ENCODE assay signal across 16 mouse cellular contexts in genomic region chr9:106652720-106653119, GRCm38 (mm10). TPM values are rescaled to one million over a fixed set of nuclear protein-coding genes. Genes with fewer than 3 reads are reported as not detected.
DNase-seq lines count a peak whose midpoint lies in the region; ATAC-seq and TF ChIP-seq lines count a peak whose summit lies in the region.
"Had no signal": no experiment of that assay in that cellular context is flagged by ENCODE, and none has a peak within 500 bp of the region (broad histone marks: within the 10 kb centered on the region; RNA-seq: fewer than 3 reads in every experiment).

No protein-coding gene starts in this region.

- no peak for ATAC-seq in hindbrain, embryonic 16.5 days
- no peak for ATAC-seq in midbrain, embryonic 11.5 days (ENCODE audit: low FRiP score)
- ATAC-seq: activated CD4-positive, CD25-positive, alpha-beta regulatory T cell, adult 4 months; intestine, embryonic 15.5 days had no signal

- H3K4me1 ChIP-seq in hindbrain, embryonic 10.5 days (replicated peaks) = peaks cover 43% of the 10 kb centered on the region
- peaks cover 18% of the 10 kb centered on the region for H3K4me1 ChIP-seq in hindbrain, embryonic 16.5 days (ENCODE audit: control insufficient read depth, insufficient read depth, low read depth, low read length)
- H3K4me1 ChIP-seq in midbrain, embryonic 11.5 days (ENCODE audit: control insufficient read depth, insufficient read depth, low read length) = peaks cover 6% of the 10 kb centered on the region
- peaks cover 34% of the 10 kb centered on the region for H3K4me1 ChIP-seq in midbrain, embryonic 10.5 days
- H3K4me1 ChIP-seq in olfactory bulb, adult 2 months (ENCODE audit: control insufficient read depth, insufficient read depth, low read length) = peaks cover 41% of the 10 kb centered on the region

- peak overlapping the region; percentile 24 for H3K4me3 ChIP-seq in hindbrain, embryonic 10.5 days
- no peak overlapping the region for H3K4me3 ChIP-seq in hindbrain, embryonic 16.5 days (ENCODE audit: low read length)
- H3K4me3 ChIP-seq in midbrain, embryonic 11.5 days (ENCODE audit: low read depth, low read length) = no peak overlapping the region
- no peak overlapping the region for H3K4me3 ChIP-seq in midbrain, embryonic 10.5 days
- peak overlapping the region; percentile 26 for H3K4me3 ChIP-seq in olfactory bulb, adult 2 months (ENCODE audit: insufficient read depth, low read depth, low read length)
- H3K4me3 ChIP-seq: intestine, embryonic 15.5 days; neural tube, embryonic 15.5 days; stomach, embryonic 15.5 days had no signal

- H3K27me3 ChIP-seq in hindbrain, embryonic 10.5 days (ENCODE audit: insufficient read depth, poor library complexity, severe bottlenecking) = peaks cover 35% of the 10 kb centered on the region
- H3K27me3 ChIP-seq in hindbrain, embryonic 16.5 days (replicated peaks; ENCODE audit: control insufficient read depth, insufficient read depth, low read length) = no peaks in the 10 kb centered on the region
- H3K27me3 ChIP-seq in midbrain, embryonic 11.5 days (ENCODE audit: control insufficient read depth, insufficient read depth, low read length) = peaks cover 2% of the 10 kb centered on the region; the same call in 1 of the 2 replicates
- peaks cover 37% of the 10 kb centered on the region for H3K27me3 ChIP-seq in midbrain, embryonic 10.5 days (ENCODE audit: low read depth, poor library complexity, severe bottlenecking)

- no peak overlapping the region for H3K27ac ChIP-seq in hindbrain, embryonic 10.5 days
- H3K27ac ChIP-seq in hindbrain, embryonic 16.5 days (ENCODE audit: low read depth, low read length) = no peak overlapping the region
- no peak overlapping the region for H3K27ac ChIP-seq in midbrain, embryonic 11.5 days (ENCODE audit: low read depth, low read length)
- no peak overlapping the region for H3K27ac ChIP-seq in midbrain, embryonic 10.5 days (replicated peaks)
- no peak overlapping the region for H3K27ac ChIP-seq in olfactory bulb, adult 2 months (ENCODE audit: insufficient read depth, low read depth, low read length)
- H3K27ac ChIP-seq: intestine, embryonic 15.5 days; neural tube, embryonic 15.5 days; stomach, embryonic 15.5 days had no signal

- no peak overlapping the region for H3K4me2 ChIP-seq in hindbrain, embryonic 16.5 days (ENCODE audit: low read length)
- H3K4me2 ChIP-seq in midbrain, embryonic 11.5 days = peak overlapping the region; percentile 7; the same call in 1 of the 2 replicates
- H3K4me2 ChIP-seq: intestine, embryonic 15.5 days; neural tube, embryonic 15.5 days; stomach, embryonic 15.5 days had no signal

- no peak for TF ChIP-seq POLR2A in olfactory bulb, adult 2 months (IDR thresholded peaks at IDR 0.05; ENCODE audit: insufficient read depth, low read depth, low read length)

- TF ChIP-seq CTCF in olfactory bulb, adult 2 months (IDR thresholded peaks at IDR 0.05; ENCODE audit: insufficient read depth, low read depth, low read length) = no peak

- no peaks in the 10 kb centered on the region for H3K9me3 ChIP-seq in hindbrain, embryonic 10.5 days
- no peaks in the 10 kb centered on the region for H3K9me3 ChIP-seq in hindbrain, embryonic 16.5 days (ENCODE audit: control insufficient read depth, low read length)
- H3K9me3 ChIP-seq in midbrain, embryonic 11.5 days (ENCODE audit: control insufficient read depth, low read length) = no peaks in the 10 kb centered on the region
- no peaks in the 10 kb centered on the region for H3K9me3 ChIP-seq in midbrain, embryonic 10.5 days (replicated peaks)
- H3K9me3 ChIP-seq: intestine, embryonic 15.5 days; neural tube, embryonic 15.5 days; stomach, embryonic 15.5 days had no signal

- peaks cover 10% of the 10 kb centered on the region for H3K36me3 ChIP-seq in hindbrain, embryonic 10.5 days
- H3K36me3 ChIP-seq in hindbrain, embryonic 16.5 days (ENCODE audit: control insufficient read depth, insufficient read depth, low read length) = no peaks in the 10 kb centered on the region
- H3K36me3 ChIP-seq in midbrain, embryonic 11.5 days (ENCODE audit: control insufficient read depth, insufficient read depth, low read length) = no peaks in the 10 kb centered on the region
- 0 out of 2 replicates have a peak, but pooled peaks cover 1% of the 10 kb centered on the region for H3K36me3 ChIP-seq in midbrain, embryonic 10.5 days
- H3K36me3 ChIP-seq: intestine, embryonic 15.5 days; neural tube, embryonic 15.5 days; stomach, embryonic 15.5 days had no signal

- WGBS in hindbrain, embryonic 10.5 days = 73% methylated on average over 1 of the region's 1 CpGs
- WGBS in hindbrain, embryonic 16.5 days = 86% methylated on average over 1 of the region's 1 CpGs
- 72% methylated on average over 1 of the region's 1 CpGs for WGBS in midbrain, embryonic 11.5 days
- 70% methylated on average over 1 of the region's 1 CpGs for WGBS in midbrain, embryonic 10.5 days
- 70% methylated on average over 1 of the region's 1 CpGs for WGBS in olfactory bulb, adult 2 months

- peak; percentile 14 for DNase-seq in hindbrain, embryonic 10.5 days (ENCODE audit: low spot score)
- DNase-seq in midbrain, embryonic 11.5 days (ENCODE audit: low spot score, missing footprints) = peak; percentile 57
- DNase-seq in midbrain, embryonic 10.5 days (ENCODE audit: low spot score) = no peak
- DNase-seq in NIH3T3 (ENCODE audit: low read depth) = peak; percentile 41
- DNase-seq in ovary, postnatal 36 days (ENCODE audit: low spot score) = no peak
- DNase-seq: left cerebral cortex, postnatal 4 days; lung, adult 18-20 months; right cerebral cortex, postnatal 25 days had no signal

- H3K9ac ChIP-seq in hindbrain, embryonic 16.5 days (ENCODE audit: low read depth, low read length) = no peak overlapping the region
- no peak overlapping the region for H3K9ac ChIP-seq in midbrain, embryonic 11.5 days (ENCODE audit: low read length)
- H3K9ac ChIP-seq: intestine, embryonic 15.5 days; neural tube, embryonic 15.5 days; stomach, embryonic 15.5 days had no signal

RNA-seq across cellular contexts. Expression of gene Grm2, which starts 3.2 kb away (rescaled TPM):
- 21.5 and 25.9 TPM in 2 replicates for polyA plus RNA-seq in hindbrain, embryonic 10.5 days (2016; fragmentation: Nextera tagmentation; extraction: Ambion mirVana)
- 11.3 and 12.3 TPM in 2 replicates for polyA plus RNA-seq in hindbrain, embryonic 16.5 days (2015; fragmentation: Nextera tagmentation; extraction: Ambion mirVana)
- polyA plus RNA-seq in midbrain, embryonic 11.5 days (2014; fragmentation: Nextera tagmentation; extraction: Ambion mirVana) = 15.5 and 16.4 TPM in 2 replicates
- 11.8 and 18.9 TPM in 2 replicates for polyA plus RNA-seq in midbrain, embryonic 10.5 days (2016; fragmentation: Nextera tagmentation; extraction: Ambion mirVana)
- polyA plus RNA-seq in olfactory bulb, adult 2 months (2012; ENCODE audit: insufficient read depth, insufficient read length, low replicate concordance, missing spikeins) = not detected in 2 replicates
- polyA plus RNA-seq: heart, embryonic 16.5 days; intestine, embryonic 15.5 days; stomach, embryonic 15.5 days had no signal

RNA-seq across cellular contexts. Expression of gene Iqcf6, which starts 26.3 kb away (rescaled TPM):
- not detected in 2 replicates for polyA plus RNA-seq in hindbrain, embryonic 10.5 days (2016; fragmentation: Nextera tagmentation; extraction: Ambion mirVana)
- polyA plus RNA-seq in hindbrain, embryonic 16.5 days (2015; fragmentation: Nextera tagmentation; extraction: Ambion mirVana) = not detected in 2 replicates
- not detected in 2 replicates for polyA plus RNA-seq in midbrain, embryonic 11.5 days (2014; fragmentation: Nextera tagmentation; extraction: Ambion mirVana)
- not detected in 2 replicates for polyA plus RNA-seq in midbrain, embryonic 10.5 days (2016; fragmentation: Nextera tagmentation; extraction: Ambion mirVana)
- not detected in 2 replicates for polyA plus RNA-seq in olfactory bulb, adult 2 months (2012; ENCODE audit: insufficient read depth, insufficient read length, low replicate concordance, missing spikeins)
- polyA plus RNA-seq: activated CD4-positive, CD25-positive, alpha-beta regulatory T cell, adult 4 months; forebrain, embryonic 11.5 days; heart, embryonic 16.5 days; intestine, embryonic 15.5 days; neural tube, embryonic 15.5 days; stomach, embryonic 15.5 days had no signal

RNA-seq across cellular contexts. Expression of gene Tex264, which starts 33.0 kb away (rescaled TPM):
- 31.3 and 31.6 TPM in 2 replicates for polyA plus RNA-seq in hindbrain, embryonic 10.5 days (2016; fragmentation: Nextera tagmentation; extraction: Ambion mirVana)
- polyA plus RNA-seq in hindbrain, embryonic 16.5 days (2015; fragmentation: Nextera tagmentation; extraction: Ambion mirVana) = 86.1 and 91.0 TPM in 2 replicates
- 24.6 and 27.1 TPM in 2 replicates for polyA plus RNA-seq in midbrain, embryonic 11.5 days (2014; fragmentation: Nextera tagmentation; extraction: Ambion mirVana)
- 26.4 and 30.2 TPM in 2 replicates for polyA plus RNA-seq in midbrain, embryonic 10.5 days (2016; fragmentation: Nextera tagmentation; extraction: Ambion mirVana)
- polyA plus RNA-seq in olfactory bulb, adult 2 months (2012; ENCODE audit: insufficient read depth, insufficient read length, low replicate concordance, missing spikeins) = not detected in 2 replicates

Comparison
In these comparisons a context has a peak if more than half of its experiments do, and no peak if none do; other contexts are left out.
1. DNase-seq: peak in hindbrain, embryonic 10.5 days (single experiment), midbrain, embryonic 11.5 days (single experiment) and NIH3T3 (single experiment); none in midbrain, embryonic 10.5 days (single experiment) and ovary, postnatal 36 days (single experiment).
2. H3K4me3 ChIP-seq: peak in hindbrain, embryonic 10.5 days (single experiment) and olfactory bulb, adult 2 months (single experiment); none in hindbrain, embryonic 16.5 days (single experiment), midbrain, embryonic 11.5 days (single experiment) and midbrain, embryonic 10.5 days (single experiment).
3. RNA of gene Tex264, which starts 33.0 kb away (polyA plus RNA-seq): 86.1 to 91.0 TPM in hindbrain, embryonic 16.5 days, 31.3 to 31.6 TPM in hindbrain, embryonic 10.5 days, 24.6 to 27.1 TPM in midbrain, embryonic 11.5 days and 26.4 to 30.2 TPM in midbrain, embryonic 10.5 days; not detected in olfactory bulb, adult 2 months; every median in the first group is over 10 times any median in the second.